Mouse (Mus musculus) large intestine, adult 2 months (tissue): ENCODE measurements around the gene Vps13d. TPM values are rescaled to one million over a fixed set of nuclear protein-coding genes. Genes with fewer than 3 reads are reported as not detected.

Experiments used
- DNase-seq: peaks from one replicate; pipeline ENCODE4 v3.0.0-alpha.2; 2012; ENCODE audit warnings: low read depth, low spot score
- WGBS: fragments of 180-500 bp; shearing (Covaris S2); methylation state at CpG from one replicate; pipeline ENCODE4 v1.1.7; 2018; 5-methylcytosine and 5-hydroxymethylcytosine counted together
- polyA plus RNA-seq: library from polyadenylated mRNA; depleted of rRNA; stranded (reverse); fragments of >200 nt; gene quantifications from 2 replicates; pipeline ENCODE4 v1.2.3, GENCODE M21; 2012; rRNA removed

The Vps13d gene
- 15.5 and 20.4 TPM in 2 replicates for polyA plus RNA-seq

GRCm38 (mm10) chr4:145194559-145195162, at the start of gene Vps13d:
Gene Vps13d (minus strand): TSS chr4:145195005.
- under 1% methylated on average over 53 of the region's 53 CpGs for WGBS
- DNase-seq, result peak; percentile 68

- 65% methylated on average over 1 of the region's 1 CpGs for WGBS
- no peak for DNase-seq
These were observed 48.0 kb upstream of the Vps13d start for GRCm38 (mm10) chr4:145242719-145243350.

DNA sequence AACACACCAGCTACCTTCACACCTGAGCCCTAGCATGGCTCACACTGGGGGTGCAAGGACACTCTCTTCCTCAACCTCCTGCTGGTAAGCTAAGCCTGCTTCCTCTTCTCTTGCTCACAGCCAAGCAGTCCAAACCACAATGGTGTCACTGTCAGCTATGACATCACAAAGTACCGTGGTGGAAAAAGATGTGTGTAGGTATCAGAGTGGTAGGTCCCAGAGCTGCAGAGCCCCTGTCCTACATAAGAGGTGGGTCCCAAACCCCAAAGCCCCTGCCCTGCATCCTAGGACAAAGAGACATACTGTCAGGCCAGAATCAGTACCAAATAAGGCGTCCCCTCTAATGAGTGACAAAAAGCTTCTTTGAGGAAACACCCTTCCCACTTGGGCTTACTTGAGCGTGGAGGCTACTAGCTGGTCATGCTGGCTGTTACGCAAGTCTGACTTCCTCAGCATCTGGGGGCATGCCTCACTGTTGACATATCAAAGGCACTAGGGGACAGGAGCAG, 46.0 kb upstream of the Vps13d start:
- no peak for DNase-seq
- WGBS, result 79% methylated on average over 4 of the region's 4 CpGs

DNA sequence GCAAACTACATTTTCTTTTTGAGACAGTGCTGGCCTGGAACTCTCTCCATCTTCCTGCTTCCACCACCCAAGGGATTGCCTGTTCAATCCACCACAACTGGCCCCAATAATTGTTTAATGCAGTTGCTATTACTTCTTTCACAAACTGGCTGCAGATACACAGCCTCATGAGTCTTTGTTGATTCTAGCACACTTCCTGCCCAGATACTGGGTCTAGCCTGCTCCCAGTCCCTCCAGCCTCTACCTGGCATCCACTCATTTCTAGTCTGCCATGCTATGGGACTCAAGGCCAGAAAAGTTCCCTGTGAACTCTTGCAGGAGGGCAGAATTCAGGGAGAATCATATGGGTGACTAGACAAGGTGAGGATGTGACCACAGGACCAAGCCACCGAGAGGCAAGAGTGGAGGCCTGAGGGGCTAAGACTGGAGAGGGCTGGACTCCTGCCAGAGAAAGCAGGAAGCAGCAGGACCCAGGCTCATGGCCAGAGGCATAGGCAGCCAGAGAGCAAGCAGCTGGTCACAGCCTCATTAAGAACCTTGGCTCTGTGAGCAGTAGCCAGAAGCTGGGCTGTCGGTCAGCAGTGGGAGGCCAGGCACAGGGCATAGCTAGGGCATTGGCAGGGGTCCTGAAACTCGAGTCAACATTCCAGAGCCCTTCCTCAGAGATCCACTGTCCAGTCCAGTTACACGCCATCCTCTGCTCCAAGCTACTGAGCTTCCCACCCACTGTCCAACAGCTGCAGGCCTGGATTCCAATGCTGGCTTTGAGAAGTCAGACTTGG, 44.4 kb upstream of the Vps13d start:
- WGBS, result 24% methylated on average over 4 of the region's 4 CpGs
- DNase-seq, result no peak

GRCm38 (mm10) chr4:145236027-145236426, 41.2 kb upstream of the Vps13d start:
- no peak for DNase-seq
- 79% methylated on average over 7 of the region's 7 CpGs for WGBS

GRCm38 (mm10) chr4:145233487-145234228, 38.9 kb upstream of the Vps13d start:
- DNase-seq, result no peak
- WGBS, result 53% methylated on average over 3 of the region's 3 CpGs

- DNase-seq, result no peak
- 88% methylated on average over 5 of the region's 5 CpGs for WGBS
These were observed 36.9 kb upstream of the Vps13d start for GRCm38 (mm10) chr4:145231732-145232131.

DNA sequence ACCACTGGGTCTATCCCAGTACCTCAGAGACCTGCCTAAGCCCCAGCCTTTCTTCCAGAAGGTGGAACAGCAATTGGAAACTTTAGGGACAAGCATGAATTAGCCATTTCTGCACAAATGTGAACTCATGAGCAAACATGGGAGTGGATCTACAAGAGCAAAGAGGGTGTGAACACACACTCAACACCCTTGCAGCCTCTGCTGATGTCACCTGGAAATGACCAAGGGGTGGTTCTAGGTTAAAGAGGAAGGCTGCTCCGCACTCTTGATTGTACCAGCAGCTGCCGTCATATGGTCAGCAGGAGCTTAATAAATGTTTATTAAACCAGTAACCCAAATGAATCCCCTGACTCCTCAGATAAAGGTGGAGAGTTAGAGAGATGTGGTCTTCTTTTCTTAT, 35.8 kb upstream of the Vps13d start:
- 57% methylated on average over 2 of the region's 2 CpGs for WGBS

GRCm38 (mm10) chr4:145229524-145230163, 34.8 kb upstream of the Vps13d start:
- WGBS, result 79% methylated on average over 5 of the region's 5 CpGs

More for the DNA sequence above, 35.8 kb upstream of the Vps13d start:
- no peak for DNase-seq

DNA sequence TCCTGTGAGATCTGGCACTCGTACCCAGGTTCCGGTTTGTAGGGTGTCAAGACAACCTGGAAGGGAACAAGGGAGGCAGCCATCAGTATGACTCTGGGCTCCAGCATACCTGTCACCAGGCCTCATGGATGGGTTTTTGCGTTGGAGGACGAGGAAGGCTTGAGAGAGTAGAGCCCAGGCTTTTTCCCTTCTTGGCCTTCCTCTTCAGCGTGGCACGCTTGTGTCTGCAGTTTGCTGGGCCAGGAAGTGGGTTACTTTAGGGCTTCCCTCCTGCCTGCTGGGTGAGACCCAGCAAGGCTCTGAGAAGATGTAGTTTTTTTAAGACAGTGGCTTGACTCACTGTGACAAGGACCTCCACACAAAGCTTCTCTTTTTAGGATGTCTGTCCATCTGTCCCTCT, 34.2 kb upstream of the Vps13d start:
- WGBS, result 89% methylated on average over 6 of the region's 6 CpGs
- DNase-seq, result no peak

More at GRCm38 (mm10) chr4:145229524-145230163, 34.8 kb upstream of the Vps13d start:
- no peak for DNase-seq

DNA sequence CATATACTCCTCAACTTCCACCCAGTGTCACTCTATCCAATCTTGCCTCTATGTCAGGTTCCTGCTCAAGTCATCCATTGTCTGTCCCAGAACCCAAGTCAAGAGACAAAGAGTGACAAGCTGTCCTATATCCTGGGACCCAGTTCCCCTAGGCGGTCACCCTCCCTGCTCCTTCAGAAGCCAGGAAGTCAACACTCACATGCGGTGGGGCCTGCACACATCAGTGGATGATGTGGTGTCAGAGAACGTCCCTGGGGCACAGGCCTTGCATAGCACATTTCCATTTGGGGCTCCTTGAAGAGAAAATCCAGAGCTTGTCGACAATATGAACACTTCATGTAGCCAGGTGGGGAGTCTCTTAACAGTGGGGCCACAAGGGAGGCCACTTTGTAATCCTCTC, 29.8 kb upstream of the Vps13d start:
- WGBS, result 95% methylated on average over 4 of the region's 4 CpGs
- DNase-seq, result no peak

DNA sequence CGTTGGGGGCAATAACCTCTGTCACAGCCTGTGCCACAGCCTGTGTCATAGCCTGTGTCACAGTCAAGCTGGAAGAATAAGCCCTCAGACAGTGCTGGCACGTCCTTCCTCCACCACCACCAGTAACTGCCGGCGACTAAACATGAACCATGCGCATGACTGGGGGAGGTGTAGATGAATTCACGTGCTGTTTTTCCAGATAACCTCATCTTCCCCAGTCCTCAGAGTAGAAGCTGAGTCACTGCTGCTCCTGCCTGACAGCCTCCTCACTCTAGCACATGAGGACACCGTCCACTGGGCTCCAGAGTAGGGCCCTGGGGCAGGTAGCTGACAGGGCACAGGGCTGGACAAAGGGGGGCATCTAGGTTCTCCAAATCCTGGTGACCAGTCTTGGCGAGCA, 27.3 kb upstream of the Vps13d start:
- no peak for DNase-seq

GRCm38 (mm10) chr4:145221379-145221778, 26.6 kb upstream of the Vps13d start:
- 60% methylated on average over 2 of the region's 2 CpGs for WGBS

More for the DNA sequence above, 27.3 kb upstream of the Vps13d start:
- WGBS, result 76% methylated on average over 8 of the region's 8 CpGs

DNA sequence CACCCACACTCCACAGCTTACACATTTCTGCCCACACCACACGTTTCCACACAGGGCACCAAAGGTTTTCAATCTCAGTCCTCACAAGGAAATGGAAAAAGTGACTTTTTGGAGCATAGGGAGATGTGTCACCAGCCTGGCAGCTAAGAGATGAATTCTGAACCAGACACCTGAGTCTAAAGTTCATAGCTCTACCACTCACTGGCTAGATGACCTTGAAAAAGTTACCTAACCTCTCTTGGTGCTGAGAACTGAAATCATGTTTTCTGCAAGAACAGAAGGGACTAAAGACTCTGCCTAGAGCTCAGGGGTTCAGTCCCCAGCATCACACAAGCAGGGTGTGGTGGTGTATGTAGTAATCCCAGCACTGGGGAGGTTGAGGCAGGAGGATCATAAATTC, 25.2 kb upstream of the Vps13d start:
- WGBS, result 92% methylated on average over 1 of the region's 1 CpGs

More at GRCm38 (mm10) chr4:145221379-145221778, 26.6 kb upstream of the Vps13d start:
- no peak for DNase-seq

DNA sequence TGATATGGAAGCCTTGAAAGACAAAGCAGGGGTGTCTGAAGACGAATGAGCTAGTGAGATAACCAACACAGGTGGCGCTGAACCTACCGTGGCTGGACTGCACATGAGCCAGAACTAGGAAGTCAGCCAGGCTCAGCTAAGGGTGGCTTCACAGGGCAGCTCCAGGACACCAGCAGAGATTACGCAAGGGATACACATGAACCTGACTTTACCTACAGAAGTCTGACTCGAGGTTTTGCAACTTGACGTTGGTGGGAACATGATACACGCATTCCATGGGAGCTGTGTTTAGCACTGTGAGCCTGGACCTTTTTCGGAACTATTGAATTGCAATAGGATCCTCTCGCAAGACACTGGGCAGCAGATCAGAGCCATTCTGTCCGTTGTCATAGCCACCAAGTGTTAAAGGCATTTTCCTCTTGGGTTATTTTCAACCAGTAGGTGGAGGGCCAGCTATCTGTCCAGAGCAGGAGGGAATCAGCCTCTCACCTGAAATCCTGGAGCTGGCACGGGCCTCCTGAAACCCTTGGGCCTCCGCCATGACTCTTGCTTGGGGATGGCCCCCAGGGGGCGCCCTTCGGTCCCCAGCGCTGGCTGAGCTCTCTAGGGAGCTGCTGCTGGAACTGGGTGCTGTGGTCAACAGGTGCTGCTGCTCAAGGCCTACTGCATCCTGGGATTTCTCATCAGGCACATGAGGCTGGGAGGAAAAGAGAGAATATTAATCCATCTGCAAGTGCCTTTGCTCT, 24.6 kb upstream of the Vps13d start:
- no peak for DNase-seq

More for the DNA sequence above, 25.2 kb upstream of the Vps13d start:
- no peak for DNase-seq

DNA sequence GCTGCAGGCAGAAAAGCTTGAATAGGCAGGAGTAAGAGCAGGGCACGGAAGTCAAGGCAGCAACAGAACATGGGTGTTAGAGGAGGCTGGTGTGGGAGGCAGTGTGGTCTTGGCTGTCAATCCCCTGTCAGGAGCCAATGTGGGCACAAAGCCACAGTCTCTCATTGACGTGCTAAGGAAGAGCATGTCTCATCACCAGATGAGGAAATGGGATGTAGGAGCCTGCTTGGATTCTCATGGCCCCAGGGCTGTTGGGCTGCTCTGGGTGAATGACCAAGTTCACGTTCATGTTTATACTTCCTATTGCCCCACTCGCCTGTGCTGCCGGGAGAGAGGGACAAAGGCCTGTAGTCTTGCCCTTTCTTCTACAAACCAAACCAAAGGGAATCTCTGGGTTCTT, 23.0 kb upstream of the Vps13d start:
- DNase-seq, result no peak
- 80% methylated on average over 5 of the region's 5 CpGs for WGBS

More for the DNA sequence above, 24.6 kb upstream of the Vps13d start:
- WGBS, result 66% methylated on average over 15 of the region's 15 CpGs

DNA sequence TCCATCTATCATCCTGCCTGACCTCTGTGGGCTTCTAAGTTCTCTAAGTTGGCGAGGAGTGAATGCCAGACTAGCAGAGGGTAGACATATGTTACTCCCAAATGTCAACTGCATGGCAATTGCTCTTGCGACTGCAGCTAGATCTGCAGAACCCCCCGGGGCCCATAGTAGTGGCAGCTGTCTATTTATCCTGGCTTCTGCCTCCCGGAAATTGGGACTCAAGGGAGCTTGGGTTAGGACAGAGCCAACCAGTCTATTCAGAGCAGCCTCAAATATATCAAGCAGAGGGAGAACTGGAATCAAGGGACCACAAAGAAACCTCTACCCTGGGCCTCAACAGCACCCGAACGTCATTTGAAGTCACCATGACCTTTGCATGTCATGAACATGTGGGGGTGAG, 22.2 kb upstream of the Vps13d start:
- DNase-seq, result no peak
- 80% methylated on average over 6 of the region's 6 CpGs for WGBS

DNA sequence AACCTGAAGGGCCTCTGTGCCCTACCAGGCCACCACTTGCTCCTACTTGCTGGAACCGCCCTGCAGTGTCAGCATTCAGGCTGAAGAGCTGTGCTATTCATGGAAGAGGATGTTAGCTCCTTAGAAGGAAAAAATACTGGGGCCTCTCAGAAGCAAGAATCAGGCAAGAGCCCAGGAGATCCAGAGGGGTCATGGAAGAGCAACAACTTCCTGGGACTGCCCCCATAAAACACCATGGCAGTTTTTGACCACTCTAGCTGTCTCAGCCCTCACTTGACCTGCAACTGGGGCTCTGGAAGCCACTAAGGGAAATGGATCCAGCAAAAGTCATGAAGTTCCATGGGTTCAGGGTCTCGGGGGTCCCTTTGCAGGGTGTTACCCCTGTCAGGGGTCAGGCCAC, 20.6 kb upstream of the Vps13d start:
- no peak for DNase-seq
- WGBS, result 79% methylated on average over 2 of the region's 2 CpGs

DNA sequence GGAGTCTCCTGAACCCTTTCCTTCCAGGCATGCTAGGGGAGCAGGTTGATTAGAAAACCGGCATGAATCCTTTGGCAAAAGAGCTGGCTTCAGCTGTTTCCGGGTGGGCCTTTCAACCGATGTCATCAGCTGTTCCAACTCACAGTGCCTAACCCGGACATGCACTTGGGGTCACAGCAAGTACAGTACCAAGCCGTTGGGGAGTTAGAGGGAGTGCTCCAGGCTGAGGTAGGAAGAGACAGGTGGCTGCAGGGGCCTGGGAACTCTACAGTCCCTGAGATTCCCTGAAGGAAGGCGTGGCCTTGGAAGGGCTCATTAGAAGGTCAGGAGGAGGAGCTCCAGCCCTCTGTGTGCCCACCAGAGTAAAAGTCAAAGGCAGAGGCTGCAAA, 20.0 kb upstream of the Vps13d start:
- DNase-seq, result no peak
- WGBS, result 47% methylated on average over 6 of the region's 6 CpGs
